Mouse (Mus musculus) kidney, postnatal 14 days (tissue): ENCODE measurements around the gene Ak1.
A peak's percentile ranks its signal among the peaks of the same experiment; 100 is the strongest.

Experiments used
- DNase-seq: peaks from one replicate; pipeline ENCODE4 v3.0.0; 2022; ENCODE audit warnings: mixed read lengths

The Ak1 gene

GRCm38 (mm10) chr2:32628729-32629128, 7.2 kb downstream of the Ak1 start:
- DNase-seq, result peak; percentile 72

GRCm38 (mm10) chr2:32629276-32629976, 7.9 kb downstream of the Ak1 start:
- DNase-seq, result peak; percentile 68

DNA sequence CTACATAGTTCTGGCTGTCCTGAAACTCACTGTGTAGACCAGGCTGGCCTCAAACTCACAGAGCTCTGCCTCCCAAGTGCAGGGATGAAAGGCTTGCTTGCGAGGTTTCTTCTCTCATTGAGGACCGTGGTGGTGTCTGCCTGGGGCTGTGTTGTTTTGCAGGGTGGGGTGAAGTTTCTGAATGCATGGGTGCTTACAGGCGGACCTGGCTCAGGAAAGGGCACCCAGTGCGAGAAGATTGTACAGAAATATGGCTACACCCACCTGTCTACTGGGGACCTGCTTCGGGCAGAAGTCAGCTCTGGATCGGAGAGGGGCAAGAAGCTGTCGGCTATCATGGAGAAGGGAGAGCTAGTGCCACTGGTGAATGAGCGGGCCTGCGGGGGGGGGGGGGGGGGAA, 8.5 kb downstream of the Ak1 start:
- DNase-seq, result no peak

DNA sequence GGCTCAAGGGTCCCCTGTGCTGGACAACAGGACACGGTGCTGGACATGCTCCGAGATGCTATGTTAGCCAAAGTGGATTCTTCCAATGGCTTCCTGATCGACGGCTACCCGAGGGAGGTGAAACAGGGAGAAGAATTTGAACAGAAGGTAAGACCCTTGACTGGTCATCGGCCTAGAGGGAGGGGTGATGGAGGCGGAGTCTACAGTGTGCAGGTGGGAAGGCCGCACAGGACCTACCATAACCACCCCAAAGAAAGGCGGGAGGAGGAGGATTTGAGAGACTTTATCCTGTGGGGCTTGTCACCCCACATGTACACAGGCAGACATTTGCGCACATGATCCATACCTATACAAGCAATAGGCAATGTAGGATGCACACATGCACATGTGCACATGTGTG, 9.5 kb downstream of the Ak1 start:
- DNase-seq, result no peak

- peak; percentile 85 for DNase-seq
Observed at GRCm38 (mm10) chr2:32631737-32632394, 10.3 kb downstream of the Ak1 start.

DNA sequence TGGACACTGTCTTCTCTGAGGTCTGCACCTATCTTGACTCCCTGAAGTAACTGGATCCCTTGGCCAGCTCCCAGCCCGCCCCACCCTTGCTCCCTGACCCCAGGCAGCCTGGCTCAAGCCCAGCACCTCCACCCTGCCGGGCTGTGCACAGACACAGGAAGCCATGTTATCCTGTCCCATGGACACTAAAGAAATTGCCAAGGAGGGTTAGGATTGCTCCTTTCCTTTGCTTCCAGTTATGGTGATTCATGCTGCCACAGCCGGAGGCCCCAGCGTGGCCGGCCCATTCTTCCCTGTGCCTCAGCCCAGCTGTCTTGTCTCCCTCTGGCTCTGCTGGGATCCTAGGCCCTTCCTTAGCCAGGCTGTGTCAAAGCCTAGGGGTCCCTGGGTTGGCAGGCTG, 12.1 kb downstream of the Ak1 start:
- peak; percentile 72 for DNase-seq

- DNase-seq, result no peak
Observed at GRCm38 (mm10) chr2:32634277-32635105, 12.9 kb downstream of the Ak1 start.

- DNase-seq, result no peak
Observed at GRCm38 (mm10) chr2:32636617-32637016, 15.1 kb downstream of the Ak1 start.

DNA sequence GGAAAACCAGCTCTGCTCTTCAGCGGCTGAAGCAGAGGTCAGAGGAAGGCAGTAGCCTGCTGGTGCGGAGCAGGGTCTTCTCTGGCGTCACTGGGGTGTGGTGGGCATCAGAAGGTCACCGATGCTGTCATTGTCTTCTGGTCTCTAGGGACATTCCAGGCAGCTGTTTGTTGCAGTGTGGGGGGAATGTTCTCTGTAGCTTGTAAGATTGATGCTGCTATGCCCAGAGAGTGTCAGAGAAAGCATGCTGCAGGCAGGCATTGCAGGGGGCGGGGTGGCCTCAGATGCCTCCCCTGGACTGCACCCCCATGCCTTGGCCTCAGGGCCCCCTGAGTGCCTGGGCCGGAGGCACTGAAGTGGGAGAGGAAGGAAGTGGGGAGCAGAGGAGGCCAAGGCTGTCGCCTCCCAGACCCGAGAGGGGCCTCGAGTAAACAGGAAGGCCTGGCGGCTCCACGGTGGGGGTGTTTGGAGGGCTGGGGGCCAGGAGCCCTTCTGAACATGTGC, 16.3 kb downstream of the Ak1 start:
- DNase-seq, result peak; percentile 89

DNA sequence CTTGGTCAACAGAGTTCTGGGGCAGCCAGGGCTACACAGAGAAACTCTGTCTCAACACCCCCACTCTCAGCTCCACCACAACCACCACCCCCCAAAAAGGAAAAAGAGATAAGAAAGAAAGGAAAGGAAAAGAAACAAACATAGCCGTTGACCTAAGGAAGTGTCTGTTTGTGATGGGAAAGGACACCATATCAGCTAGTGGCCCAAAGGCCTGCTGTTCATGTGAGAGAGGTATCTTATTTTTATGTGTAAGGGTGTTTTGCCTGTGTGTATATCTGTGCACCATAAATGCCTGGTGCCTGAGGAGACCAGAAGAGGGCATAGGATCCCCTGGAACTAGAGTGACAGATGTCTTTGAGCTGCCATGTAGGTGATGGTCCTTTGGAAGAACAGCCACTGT, 18.1 kb downstream of the Ak1 start:
- DNase-seq, result no peak

DNA sequence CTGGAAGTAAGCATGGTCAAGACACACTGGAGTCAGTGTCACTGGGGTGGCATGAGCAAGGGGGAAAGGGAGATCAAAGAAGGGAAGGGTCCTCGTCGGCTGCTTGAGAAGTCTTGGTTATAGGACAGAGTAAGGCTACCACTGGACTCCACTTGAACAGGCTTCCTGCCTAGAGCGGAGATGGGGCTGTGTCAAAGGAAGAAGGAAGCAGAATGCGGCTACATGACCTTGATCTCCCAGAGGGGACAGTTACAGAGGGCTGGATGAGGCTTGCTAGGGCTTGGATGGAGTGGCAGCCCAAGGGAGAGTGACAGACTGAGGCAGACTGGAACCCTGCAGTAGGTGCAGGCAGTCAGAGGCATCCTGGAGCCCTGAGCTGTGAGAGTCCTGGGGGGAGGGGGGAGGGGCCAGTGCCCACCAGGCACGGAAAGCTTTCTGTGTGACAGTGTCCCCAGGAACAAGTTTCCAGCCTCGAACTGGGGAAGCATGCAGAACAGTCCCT, 19.0 kb downstream of the Ak1 start:
- no peak for DNase-seq

DNA sequence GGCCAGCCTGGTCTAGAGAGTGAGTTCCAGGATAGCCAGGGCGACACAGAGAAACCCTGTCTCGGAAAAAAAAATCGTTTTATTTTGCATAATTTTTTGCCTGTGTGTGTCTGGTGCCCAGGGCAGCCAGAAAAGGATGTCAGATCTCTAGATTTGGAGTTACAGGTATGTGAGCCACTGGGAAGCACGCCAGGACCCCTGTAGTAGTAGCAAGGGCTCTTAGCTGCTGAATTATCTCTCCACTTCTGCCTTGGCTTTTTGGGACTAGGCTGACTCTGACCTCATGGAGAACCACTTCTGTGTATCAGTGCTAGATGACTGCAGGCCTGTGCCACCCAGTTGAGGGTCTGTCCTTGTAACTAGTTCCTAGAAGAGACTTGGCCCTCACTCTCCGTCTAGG, 20.3 kb downstream of the Ak1 start:
- DNase-seq, result no peak

DNA sequence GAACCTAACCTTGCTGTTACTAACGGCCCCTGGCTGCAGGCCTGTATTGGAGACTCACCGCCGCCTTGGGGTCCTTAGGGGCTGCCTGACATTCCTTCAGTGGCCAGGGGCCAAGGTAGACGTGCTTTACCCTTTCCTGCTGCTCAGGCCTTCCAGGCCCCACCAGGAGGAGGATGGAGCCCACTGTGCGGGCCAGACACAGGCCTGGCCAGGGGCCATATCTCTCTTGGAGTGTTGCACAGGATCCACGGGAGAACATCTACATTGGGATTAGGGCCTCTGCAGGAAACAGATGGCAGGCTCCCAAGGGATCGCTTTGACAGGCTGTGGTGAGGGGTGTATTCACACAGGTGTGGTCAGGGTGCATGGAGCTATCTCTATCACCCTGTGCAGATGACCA, 21.3 kb downstream of the Ak1 start:
- DNase-seq, result peak; percentile 78

DNA sequence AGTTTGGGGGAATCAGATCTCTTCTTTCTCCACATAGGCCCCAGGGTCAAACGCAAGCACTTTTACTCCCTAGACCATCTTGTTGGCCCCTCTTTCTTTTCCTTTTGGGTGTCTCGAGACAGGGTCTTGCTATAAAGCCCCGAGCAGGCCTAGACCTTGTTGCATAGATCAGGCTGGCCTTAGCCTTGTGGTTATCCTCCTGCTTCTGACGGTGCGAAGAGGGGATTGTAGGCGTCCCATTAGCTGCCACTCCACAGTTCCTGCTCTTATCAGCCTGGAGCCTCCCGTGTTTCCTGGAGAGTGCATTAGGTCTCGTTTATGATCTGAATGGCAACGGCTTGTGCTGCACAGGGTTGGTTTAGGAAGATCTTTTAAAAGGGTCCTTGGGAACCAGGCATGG, 22.5 kb downstream of the Ak1 start:
- no peak for DNase-seq

DNA sequence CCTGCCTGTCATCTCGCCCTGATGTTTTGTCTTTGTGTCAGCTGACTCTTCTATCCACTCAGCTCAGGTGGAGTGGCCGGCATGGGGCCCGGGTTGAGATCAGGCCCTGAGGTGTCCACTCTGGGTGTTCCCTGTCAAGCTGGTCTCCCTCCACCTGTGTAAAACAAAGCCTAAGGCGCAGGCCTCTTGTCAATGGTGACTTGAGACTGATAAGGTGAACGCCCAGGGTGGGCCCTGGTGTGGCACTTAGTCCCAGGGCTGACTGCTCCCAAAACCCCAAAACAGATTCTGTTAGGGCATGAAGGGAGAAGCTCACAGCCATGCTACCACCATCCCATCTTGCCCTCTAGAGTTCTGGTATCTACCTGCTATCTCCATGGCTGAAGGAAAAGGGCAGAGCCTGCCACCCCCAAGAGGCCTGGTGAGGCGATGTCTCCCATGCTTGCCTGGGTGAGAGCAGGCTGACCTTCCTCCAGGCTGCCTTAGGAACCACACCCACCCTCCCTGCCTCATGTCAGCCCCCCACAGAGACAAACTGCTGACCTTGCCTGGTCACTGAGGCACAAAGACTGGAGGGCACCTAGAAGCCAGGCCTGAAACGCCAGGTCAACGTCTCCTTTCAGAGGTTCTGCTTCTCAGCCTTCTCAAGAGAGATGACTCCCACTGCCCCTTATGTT, 23.4 kb downstream of the Ak1 start:
- no peak for DNase-seq

- no peak for DNase-seq
Observed at GRCm38 (mm10) chr2:32645647-32646046, 24.1 kb downstream of the Ak1 start.

DNA sequence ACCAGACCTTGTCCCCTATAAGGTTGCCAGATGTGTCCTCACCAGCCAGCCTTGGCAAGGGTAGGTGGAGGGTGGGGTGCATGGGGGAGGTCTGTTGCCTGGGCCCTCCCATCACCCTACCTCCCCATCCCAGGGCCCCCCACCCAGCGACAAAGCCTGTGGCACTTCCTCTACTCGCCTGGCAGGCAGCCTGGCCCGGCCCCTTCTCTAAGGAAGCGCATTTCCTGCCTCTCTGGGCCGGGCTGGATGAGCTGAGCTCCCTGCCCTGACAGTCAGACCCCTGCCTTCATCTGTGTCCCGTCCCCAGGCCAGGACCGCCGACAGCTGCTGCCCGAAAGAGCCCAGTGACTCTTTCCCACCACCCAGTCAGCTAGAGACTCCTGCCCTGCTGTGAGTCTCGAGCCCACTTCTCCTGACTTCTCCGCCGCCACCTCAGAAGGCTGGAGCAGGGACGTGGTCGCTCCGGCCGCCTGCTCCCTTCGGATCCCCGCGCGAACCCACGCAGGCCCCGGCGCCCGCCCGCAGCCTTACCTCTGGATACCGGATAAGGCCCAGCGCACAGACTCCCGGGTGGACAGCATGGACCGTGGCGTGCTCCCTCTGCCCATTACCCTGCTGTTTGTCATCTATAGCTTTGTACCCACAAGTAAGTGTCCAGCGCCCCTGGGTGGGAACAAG, 25.0 kb downstream of the Ak1 start, which contains the start of gene Eng:
Gene Eng, plus strand, starts transcription at position 217 of the 678 bp plus-strand sequence.
- DNase-seq, result peak; percentile 89

GRCm38 (mm10) chr2:32647366-32647765, 25.8 kb downstream of the Ak1 start:
- DNase-seq, result no peak

- DNase-seq, result peak; percentile 51
Observed at GRCm38 (mm10) chr2:32653764-32654163, 32.2 kb downstream of the Ak1 start.

DNA sequence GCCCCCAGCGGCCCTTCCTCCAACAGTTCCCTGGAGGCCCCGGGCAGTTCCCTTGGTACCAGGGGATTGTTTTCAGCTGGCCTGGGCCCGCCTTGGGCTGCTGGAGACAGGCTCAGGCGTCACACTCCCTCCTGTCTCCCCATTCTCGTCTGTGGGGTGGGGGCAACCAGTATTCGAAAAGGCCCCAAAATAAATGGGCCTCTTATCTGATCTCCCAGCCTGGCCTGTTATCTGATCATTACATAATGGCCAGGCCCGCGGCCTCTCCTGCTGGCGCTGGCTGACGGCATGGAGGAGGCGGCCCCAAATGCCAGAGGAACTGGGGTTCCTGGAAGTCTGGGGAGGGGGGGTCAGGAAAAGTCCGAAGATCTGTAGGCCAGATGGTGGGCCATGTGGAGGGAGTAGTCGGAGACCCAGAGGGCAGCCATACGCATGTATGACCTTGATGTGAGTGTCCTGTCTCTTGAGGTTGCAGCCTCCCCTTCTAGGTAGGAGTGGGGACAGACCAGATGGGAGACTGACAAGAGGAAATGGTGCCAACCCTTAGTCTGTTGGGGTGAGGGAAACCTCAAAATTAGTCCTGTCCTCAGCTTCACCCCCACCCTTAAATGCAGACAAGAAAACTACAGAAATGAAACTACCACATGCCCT, 33.3 kb downstream of the Ak1 start:
- peak; percentile 52 for DNase-seq

- DNase-seq, result no peak
Observed at GRCm38 (mm10) chr2:32655394-32655744, 33.8 kb downstream of the Ak1 start.

- peak; percentile 89 for DNase-seq
Observed at GRCm38 (mm10) chr2:32655826-32656225, 34.3 kb downstream of the Ak1 start.
